Mouse (Mus musculus) kidney, adult 18-20 months (tissue): ENCODE results near the gene Vav3.

Source experiments
- DNase-seq: peaks from one replicate; pipeline ENCODE4 v3.0.0; 2021

Vav3 gene

GRCm38 (mm10) chr3:109522115-109522514 is 181.7 kb downstream of the Vav3 start:
- DNase-seq = no peak

- no peak for DNase-seq
Measured at GRCm38 (mm10) chr3:109525825-109526224, 185.4 kb downstream of the Vav3 start.

DNA sequence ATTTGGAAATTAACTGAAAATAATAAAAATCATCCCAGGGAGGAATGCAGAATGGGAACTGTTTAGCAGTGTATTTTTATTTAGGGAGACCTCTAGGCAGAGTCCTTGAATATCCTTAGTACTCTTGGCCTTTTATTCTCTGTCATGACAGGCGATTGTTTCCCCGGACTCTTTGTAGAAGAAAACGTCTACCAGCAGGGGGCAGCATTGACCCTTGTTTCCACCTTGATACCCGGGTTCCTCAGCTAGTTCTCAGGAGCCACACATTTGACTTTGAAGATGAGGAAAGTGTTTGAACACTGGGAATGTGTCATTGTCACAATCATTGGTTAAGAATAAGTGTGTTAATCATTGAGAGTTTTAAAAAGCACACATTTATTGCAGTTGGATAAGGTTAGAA is 185.8 kb downstream of the Vav3 start:
- DNase-seq = peak; percentile 83

DNA sequence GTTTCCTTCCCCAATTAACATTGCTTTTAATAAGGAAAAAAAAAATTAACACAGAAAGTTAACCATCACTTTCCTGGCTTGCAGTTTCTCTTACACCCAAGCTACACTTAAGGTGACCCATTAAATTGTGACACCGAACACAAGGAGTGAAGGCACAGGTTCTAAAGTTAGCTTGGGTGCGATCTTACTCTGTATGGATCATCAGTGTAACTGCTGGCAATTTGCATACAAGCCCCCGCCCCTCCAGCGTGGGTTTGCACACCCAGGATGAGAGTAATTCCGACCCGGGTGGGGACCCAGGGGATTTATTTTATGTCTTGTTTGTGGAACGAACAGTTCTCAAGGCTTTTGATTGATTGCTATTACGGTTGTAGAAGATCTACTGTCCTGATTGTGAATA is 186.2 kb downstream of the Vav3 start:
- no peak for DNase-seq

- no peak for DNase-seq
Measured at GRCm38 (mm10) chr3:109528688-109529087, 188.2 kb downstream of the Vav3 start.

DNA sequence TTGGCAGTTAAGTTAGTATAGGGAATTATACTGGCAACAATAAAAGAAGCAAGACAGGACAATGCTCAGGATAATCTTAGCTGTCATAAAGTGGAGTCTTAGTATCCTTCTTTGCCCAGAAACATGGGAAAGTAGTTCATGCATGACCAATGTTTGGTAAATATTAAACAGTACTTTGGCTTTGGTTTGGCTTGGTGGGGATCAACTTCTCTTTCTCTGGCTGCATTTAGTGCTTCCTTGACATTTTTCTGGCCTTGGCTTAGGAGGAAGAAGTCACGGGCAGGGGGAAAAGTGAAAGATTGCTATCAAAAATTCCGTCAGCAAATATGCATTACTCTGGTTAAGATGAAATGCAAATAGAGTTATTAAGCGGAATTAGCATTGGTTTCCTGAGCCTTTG is 197.2 kb downstream of the Vav3 start:
- no peak for DNase-seq

- DNase-seq = peak; percentile 25
Measured at GRCm38 (mm10) chr3:109540009-109540408, 199.6 kb downstream of the Vav3 start.

DNA sequence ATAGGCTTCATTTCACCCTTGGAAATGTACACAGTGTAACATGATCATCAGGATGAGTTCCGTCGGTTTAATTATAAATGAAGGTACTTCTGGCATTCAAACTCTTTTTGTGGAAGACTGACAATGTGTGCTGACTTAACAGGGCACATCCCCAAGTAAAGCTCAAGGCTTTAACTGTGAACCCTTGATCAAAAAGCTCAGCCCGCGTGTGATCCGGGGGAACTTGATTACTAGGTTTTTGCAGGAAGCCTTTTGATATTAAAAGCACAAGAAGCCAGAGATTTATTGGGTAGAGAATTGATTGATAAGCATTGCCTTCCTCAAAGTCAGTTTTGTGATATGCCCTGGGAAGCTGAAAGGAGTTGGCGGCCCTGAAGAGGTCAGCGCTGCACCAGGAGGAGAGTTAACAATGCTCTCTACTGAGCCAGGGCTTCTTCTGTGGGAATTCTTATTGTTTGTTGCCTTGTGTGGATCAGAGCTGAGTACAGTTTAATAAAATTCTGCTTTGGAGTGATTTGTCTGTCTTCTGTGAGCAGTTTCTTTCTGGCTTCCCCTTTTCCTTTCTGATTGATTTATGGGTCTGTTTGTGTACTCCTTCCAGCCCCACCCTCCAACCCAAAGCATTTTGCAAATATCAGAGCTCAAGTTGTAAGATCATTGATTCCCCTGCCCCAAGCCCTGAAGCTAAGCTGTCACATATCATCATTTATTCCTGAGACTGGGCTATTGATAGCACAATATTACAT is 204.2 kb downstream of the Vav3 start:
- peak; percentile 19 for DNase-seq

DNA sequence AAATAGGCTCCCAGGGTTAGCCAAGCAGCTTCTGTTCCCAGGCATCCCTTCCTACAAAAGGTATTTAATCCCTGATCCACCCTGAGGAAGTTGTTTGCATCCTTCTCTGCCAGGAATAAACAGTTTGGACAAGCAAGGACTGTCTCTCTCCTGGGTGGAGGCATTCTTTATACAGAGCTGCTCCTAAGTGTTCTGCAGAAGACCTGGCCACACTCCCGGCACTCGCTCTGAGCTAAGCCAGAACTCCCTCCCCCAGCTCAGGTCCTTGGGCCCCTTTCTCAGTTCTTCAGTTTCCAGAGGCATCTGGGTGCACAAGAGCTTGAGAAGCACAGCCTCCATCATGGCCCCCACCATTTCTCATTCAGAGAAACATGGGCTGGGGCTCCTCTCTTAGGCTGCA is 216.9 kb downstream of the Vav3 start:
- no peak for DNase-seq

DNA sequence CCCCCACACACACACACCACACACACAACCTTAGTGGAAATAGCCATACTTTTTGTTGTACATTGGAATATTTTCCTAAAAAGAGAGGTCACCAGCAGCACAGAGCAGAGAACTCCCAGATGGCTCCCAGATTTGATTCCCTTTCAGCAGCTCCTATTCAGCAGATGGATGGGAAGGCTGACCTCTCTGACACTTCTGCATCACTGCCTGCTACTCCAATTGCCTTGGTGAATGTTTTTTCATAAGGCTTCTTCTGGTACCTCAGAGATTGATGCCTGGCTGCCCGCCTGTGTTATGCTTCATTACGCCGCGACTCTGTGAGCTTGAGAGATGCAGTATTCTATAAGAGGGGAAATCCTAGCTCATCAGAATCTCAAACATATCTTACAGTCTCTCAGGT is 220.8 kb downstream of the Vav3 start:
- DNase-seq = no peak

- no peak for DNase-seq
Measured at GRCm38 (mm10) chr3:109561776-109562175, 221.3 kb downstream of the Vav3 start.

GRCm38 (mm10) chr3:109562268-109562667 is 221.8 kb downstream of the Vav3 start:
- no peak for DNase-seq

GRCm38 (mm10) chr3:109564443-109564842 is 224.0 kb downstream of the Vav3 start:
- DNase-seq = no peak

GRCm38 (mm10) chr3:109568542-109569265 is 228.3 kb downstream of the Vav3 start:
- no peak for DNase-seq

DNA sequence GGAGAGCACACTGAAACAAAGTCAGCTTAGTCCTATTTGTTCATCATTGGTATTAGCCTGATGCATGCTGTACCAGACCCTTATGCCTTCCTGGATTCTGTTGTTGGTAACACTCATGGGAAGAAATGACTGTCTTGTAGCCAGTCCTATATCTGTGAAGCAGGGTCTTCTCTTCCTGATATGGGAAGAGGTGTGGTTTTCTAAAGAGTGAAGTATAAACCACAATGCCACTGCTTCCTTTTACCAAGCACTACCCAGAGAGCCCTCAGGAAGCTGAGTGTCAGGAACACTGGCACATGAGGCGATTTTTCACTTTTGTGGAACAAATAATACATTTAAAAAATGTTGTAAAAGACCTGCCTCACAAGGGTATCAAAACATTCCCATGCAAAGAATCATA is 231.0 kb downstream of the Vav3 start:
- no peak for DNase-seq

- DNase-seq = peak; percentile 60
Measured at GRCm38 (mm10) chr3:109572871-109573270, 232.4 kb downstream of the Vav3 start.

- peak; percentile 49 for DNase-seq
Measured at GRCm38 (mm10) chr3:109573549-109574146, 233.2 kb downstream of the Vav3 start.

DNA sequence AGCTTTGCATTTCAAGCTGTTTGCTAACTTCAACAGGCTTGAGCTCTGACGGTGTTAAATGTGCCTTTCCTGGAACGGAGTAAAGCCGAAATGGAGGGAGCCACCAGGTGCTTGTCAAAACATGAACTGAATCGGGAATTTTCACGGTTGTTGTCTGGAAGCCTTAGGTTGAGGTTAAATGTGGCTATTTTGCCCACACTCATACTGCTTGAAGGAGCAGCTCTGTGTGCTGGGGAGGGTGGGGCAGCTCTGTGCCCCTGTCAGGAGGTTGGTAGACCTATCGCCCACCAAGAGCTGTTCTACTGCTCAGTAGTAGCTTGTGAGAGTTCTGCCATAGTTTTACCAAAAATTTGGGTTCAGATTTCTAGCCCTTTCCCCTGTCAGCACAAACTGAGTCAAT is 233.7 kb downstream of the Vav3 start:
- DNase-seq = no peak

GRCm38 (mm10) chr3:109578347-109578746 is 237.9 kb downstream of the Vav3 start:
- DNase-seq = peak; percentile 55

GRCm38 (mm10) chr3:109578983-109579382 is 238.5 kb downstream of the Vav3 start:
- no peak for DNase-seq

DNA sequence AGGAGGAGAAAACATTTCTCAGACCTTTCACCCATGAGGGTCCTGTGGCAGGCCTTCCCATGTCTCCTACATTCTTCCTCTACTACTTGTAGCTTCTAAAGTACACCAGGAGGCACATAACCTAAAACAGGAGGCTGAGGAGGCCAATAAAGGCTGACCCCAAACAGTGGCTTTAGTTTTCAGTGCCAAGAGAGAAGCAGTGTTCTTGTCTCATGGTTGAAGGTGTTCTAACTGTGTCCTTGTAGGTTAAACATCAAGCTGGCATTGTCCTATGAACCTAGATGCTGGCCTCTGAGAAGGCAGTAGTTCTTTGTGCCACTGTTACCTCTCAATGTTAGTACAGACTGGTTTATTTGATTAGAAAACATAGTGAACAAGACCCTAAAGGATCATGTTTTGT is 245.5 kb downstream of the Vav3 start:
- no peak for DNase-seq

- no peak for DNase-seq
Measured at GRCm38 (mm10) chr3:109592970-109593369, 252.5 kb downstream of the Vav3 start.

DNA sequence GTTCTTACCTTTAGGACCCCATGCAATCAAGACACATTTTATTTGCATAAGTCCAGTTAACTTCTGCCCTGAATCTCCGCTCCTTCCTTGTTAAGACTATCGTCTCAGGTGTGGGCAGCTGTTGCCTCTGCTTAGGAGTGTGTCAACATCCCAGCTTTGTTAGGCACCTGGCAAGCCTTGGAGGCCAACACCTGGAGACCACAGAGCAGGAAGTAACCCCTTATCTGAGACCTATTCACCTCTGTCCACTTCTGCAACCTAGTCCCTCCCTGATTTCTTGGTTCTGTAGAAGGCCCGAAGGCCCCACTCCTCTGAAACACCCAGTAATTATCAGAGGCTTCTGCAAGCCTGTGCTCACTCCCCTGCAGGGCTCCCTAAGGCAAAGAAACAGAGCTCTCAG is 255.6 kb downstream of the Vav3 start:
- DNase-seq = no peak
